Mouse (Mus musculus) midbrain, postnatal 0 days (tissue): ENCODE results near the gene Rinl. TPM values are rescaled to one million over a fixed set of nuclear protein-coding genes. Genes with fewer than 3 reads are reported as not detected.
A peak's percentile ranks its signal among the peaks of the same experiment; 100 is the strongest.

Experiments
- ATAC-seq: fragments of 200-750 bp; cut with Nextera tagmentation; 2 replicates; pipeline ENCODE4 v1.8.0; 2017; ENCODE audit warnings: moderate number of reproducible peaks, mild to moderate bottlenecking, moderate TSS enrichment, moderate library complexity; ENCODE audit not compliant: low FRiP score
- DNase-seq: peaks from one replicate; pipeline ENCODE4 v3.0.0-alpha.2; 2015; ENCODE audit warnings: low spot score
- H3K27ac ChIP-seq: fragments of 300-500 bp; sonication (generic); 2 replicates; pipeline ENCODE4 v1.5.1; 2014; ENCODE audit warnings: low read depth, mild to moderate bottlenecking, low read length, mixed read lengths
- H3K27me3 ChIP-seq: fragments of 300-500 bp; sonication (generic); 2 replicates; pipeline ENCODE4 v1.6.1; 2014; ENCODE audit warnings: low read length, control low read depth, mixed read lengths; ENCODE audit not compliant: insufficient read depth
- H3K36me3 ChIP-seq: fragments of 300-500 bp; sonication (generic); 2 replicates; pipeline ENCODE4 v1.6.1; 2014; ENCODE audit warnings: low read length, control low read depth, mixed read lengths; ENCODE audit not compliant: insufficient read depth
- H3K4me1 ChIP-seq: fragments of 300-500 bp; sonication (generic); 2 replicates; pipeline ENCODE4 v1.6.1; 2014; ENCODE audit warnings: mild to moderate bottlenecking, control low read depth, antibody characterized with exemption, low read length, mixed read lengths; ENCODE audit not compliant: insufficient read depth
- H3K4me2 ChIP-seq: fragments of 300-500 bp; sonication (generic); 2 replicates; pipeline ENCODE4 v1.6.1; 2014; ENCODE audit warnings: low read depth, mild to moderate bottlenecking, low read length, mixed read lengths; ENCODE audit not compliant: poor library complexity, severe bottlenecking
- H3K4me3 ChIP-seq: fragments of 300-500 bp; sonication (generic); 2 replicates; pipeline ENCODE4 v1.5.1; 2014; ENCODE audit warnings: low read depth, mild to moderate bottlenecking, low read length, moderate library complexity
- H3K9ac ChIP-seq: fragments of 300-500 bp; sonication (generic); replicated peaks from 2 replicates; pipeline ENCODE4 v1.6.1; 2014; ENCODE audit warnings: mild to moderate bottlenecking, low read length, moderate library complexity, mixed read lengths; ENCODE audit not compliant: poor library complexity, severe bottlenecking
- H3K9me3 ChIP-seq: fragments of 300-500 bp; sonication (generic); 2 replicates; pipeline ENCODE4 v1.6.1; 2016; ENCODE audit warnings: low read length, control low read depth
- CTCF ChIP-seq: IDR thresholded peaks from 2 replicates; pipeline ENCODE4 v1.5.1; 2016; ENCODE audit warnings: antibody characterized with exemption, mild to moderate bottlenecking
- WGBS: fragments of 180-500 bp; shearing (Covaris S2); extraction: QIAGEN DNeasy Blood & Tissue Kit; methylation state at CpG from one replicate; pipeline ENCODE4 v1.1.7; 2014; 5-methylcytosine and 5-hydroxymethylcytosine counted together
- polyA plus RNA-seq: library from polyadenylated mRNA; unstranded; fragments of >200 nt; fragmentation: Nextera tagmentation; extraction: Ambion mirVana; gene quantifications from 2 replicates; pipeline ENCODE4 v1.2.1, GENCODE M21; 2015
- total RNA-seq: library from RNA; depleted of rRNA; stranded (reverse); fragments of >200 nt; gene quantifications from 2 replicates; pipeline ENCODE4 v1.2.3, GENCODE M21; 2014

The Rinl gene
- total and polyA plus RNA-seq, 2 experiments from 2014 or later = 1.0 to 1.9 TPM

- H3K27ac ChIP-seq = peak within 1 kb of the TSS; percentile 75
- peaks cover 6% of the 10 kb centered on the region; the same call in 1 of the 2 replicates for H3K4me1 ChIP-seq
- TF ChIP-seq CTCF = no peak
- WGBS = 2% methylated on average over 33 of the region's 33 CpGs
- no peaks in the 10 kb centered on the region for H3K9me3 ChIP-seq
- peak within 1 kb of the TSS; percentile 66 for H3K9ac ChIP-seq
- peaks cover 26% of the 10 kb centered on the region for H3K36me3 ChIP-seq
- peak within 1 kb of the TSS; percentile 46 for H3K4me3 ChIP-seq
- peak; percentile 95 for DNase-seq
- peak; percentile 87; the same call in 1 of the 2 replicates for ATAC-seq
- peak within 1 kb of the TSS; percentile 51 for H3K4me2 ChIP-seq
- H3K27me3 ChIP-seq = no peaks in the 10 kb centered on the region
Measured at GRCm38 (mm10) chr7:28824941-28825685, 36.3 kb downstream of the Rinl start, which contains the start of gene Ech1. Gene Ech1 (plus strand): TSS chr7:28825217.

- peak overlapping the region; percentile 51 for H3K4me2 ChIP-seq
- peak overlapping the region; percentile 66; the same call in 1 of the 2 replicates for H3K9ac ChIP-seq
- H3K27ac ChIP-seq = peak overlapping the region; percentile 75
- DNase-seq (no peak), ATAC-seq (no peak)
- no peaks in the 10 kb centered on the region for H3K27me3 ChIP-seq
- H3K4me3 ChIP-seq = peak overlapping the region; percentile 46
- H3K9me3 ChIP-seq = no peaks in the 10 kb centered on the region
- WGBS = 52% methylated on average over 11 of the region's 11 CpGs
- no peak for TF ChIP-seq CTCF
- peaks cover 6% of the 10 kb centered on the region; the same call in 1 of the 2 replicates for H3K4me1 ChIP-seq
- H3K36me3 ChIP-seq = peaks cover 26% of the 10 kb centered on the region
Measured at GRCm38 (mm10) chr7:28825686-28826401, 37.1 kb downstream of the Rinl start.

GRCm38 (mm10) chr7:28826402-28826772 lies 37.6 kb downstream of the Rinl start:
- Histone ChIP-seq H3K36me3 (peaks cover 26% of the 10 kb centered on the region), H3K27me3 (no peaks in the 10 kb centered on the region), H3K4me3 (no peak overlapping the region), H3K4me1 (peaks cover 6% of the 10 kb centered on the region; the same call in 1 of the 2 replicates), H3K9ac (no peak overlapping the region), H3K9me3 (no peaks in the 10 kb centered on the region), H3K27ac (0 out of 2 replicates have a peak overlapping the region, but pooled peaks have one; percentile 75), H3K4me2 (peak overlapping the region; percentile 51; the same call in 1 of the 2 replicates)
- WGBS = 94% methylated on average over 7 of the region's 7 CpGs
- no peak for TF ChIP-seq CTCF
- no peak for ATAC-seq
- DNase-seq = no peak

- DNase-seq (peak; percentile 51), ATAC-seq (no peak)
- WGBS = 54% methylated on average over 3 of the region's 3 CpGs
- no peak overlapping the region for H3K4me3 ChIP-seq
- H3K9ac ChIP-seq = no peak overlapping the region
- TF ChIP-seq CTCF = no peak
- H3K27me3 ChIP-seq = no peaks in the 10 kb centered on the region
- no peak overlapping the region for H3K4me2 ChIP-seq
- peaks cover 27% of the 10 kb centered on the region for H3K36me3 ChIP-seq
- no peaks in the 10 kb centered on the region for H3K9me3 ChIP-seq
- peaks cover 6% of the 10 kb centered on the region; the same call in 1 of the 2 replicates for H3K4me1 ChIP-seq
- H3K27ac ChIP-seq = no peak overlapping the region
Measured at GRCm38 (mm10) chr7:28827338-28827737, 38.6 kb downstream of the Rinl start.

- WGBS = 95% methylated on average over 8 of the region's 8 CpGs
- peaks cover 6% of the 10 kb centered on the region; the same call in 1 of the 2 replicates for H3K4me1 ChIP-seq
- H3K9me3 ChIP-seq = no peaks in the 10 kb centered on the region
- no peak for TF ChIP-seq CTCF
- no peak overlapping the region for H3K27ac ChIP-seq
- no peak overlapping the region for H3K9ac ChIP-seq
- DNase-seq = no peak
- ATAC-seq = no peak
- H3K4me2 ChIP-seq = no peak overlapping the region
- H3K4me3 ChIP-seq = no peak overlapping the region
- peaks cover 25% of the 10 kb centered on the region for H3K36me3 ChIP-seq
- H3K27me3 ChIP-seq = no peaks in the 10 kb centered on the region
Measured at GRCm38 (mm10) chr7:28829821-28830220, 41.1 kb downstream of the Rinl start.
